Mouse (Mus musculus) heart, embryonic 11.5 days (tissue): ENCODE measurements around the gene Dnajc5g. TPM values are rescaled to one million over a fixed set of nuclear protein-coding genes. Genes with fewer than 3 reads are reported as not detected.

Experiments used
- ATAC-seq: fragments of 200-750 bp; cut with Nextera tagmentation; replicated peaks from 2 replicates; pipeline ENCODE4 v1.8.0; 2017; ENCODE audit warnings: moderate library complexity; ENCODE audit not compliant: insufficient number of reproducible peaks, low FRiP score, low TSS enrichment
- H3K27ac ChIP-seq: fragments of 300-500 bp; sonication (generic); 2 replicates; pipeline ENCODE4 v1.5.1; 2014; ENCODE audit warnings: mild to moderate bottlenecking, low read depth, low read length
- H3K27me3 ChIP-seq: fragments of 300-500 bp; sonication (generic); 2 replicates; pipeline ENCODE4 v1.6.1; 2014; ENCODE audit warnings: mild to moderate bottlenecking, low read length, mixed read lengths; ENCODE audit not compliant: control insufficient read depth, insufficient read depth
- H3K36me3 ChIP-seq: fragments of 300-500 bp; sonication (generic); 2 replicates; pipeline ENCODE4 v1.6.1; 2014; ENCODE audit warnings: mild to moderate bottlenecking, low read length, moderate library complexity, mixed read lengths; ENCODE audit not compliant: control insufficient read depth, insufficient read depth
- H3K4me1 ChIP-seq: fragments of 300-500 bp; sonication (generic); 2 replicates; pipeline ENCODE4 v1.6.1; 2014; ENCODE audit warnings: low read length; ENCODE audit not compliant: control insufficient read depth, insufficient read depth
- H3K4me2 ChIP-seq: fragments of 300-500 bp; sonication (generic); 2 replicates; pipeline ENCODE4 v1.6.1; 2014; ENCODE audit warnings: mild to moderate bottlenecking, moderate library complexity
- H3K4me3 ChIP-seq: fragments of 300-500 bp; sonication (generic); 2 replicates; pipeline ENCODE4 v1.5.1; 2014; ENCODE audit warnings: low read depth, low read length
- H3K9ac ChIP-seq: fragments of 300-500 bp; sonication (generic); 2 replicates; pipeline ENCODE4 v1.6.1; 2014; ENCODE audit warnings: mild to moderate bottlenecking, low read depth, low read length, moderate library complexity
- H3K9me3 ChIP-seq: fragments of 300-500 bp; sonication (generic); replicated peaks from 2 replicates; pipeline ENCODE4 v1.6.1; 2016; ENCODE audit warnings: low read length; ENCODE audit not compliant: control insufficient read depth
- WGBS: fragments of 180-500 bp; shearing (Covaris S2); extraction: QIAGEN DNeasy Blood & Tissue Kit; methylation state at CpG from one replicate; pipeline ENCODE4 v1.1.7; 2014; ENCODE audit not compliant: insufficient replicate concordance; 5-methylcytosine and 5-hydroxymethylcytosine counted together
- polyA plus RNA-seq: library from polyadenylated mRNA; unstranded; fragments of >200 nt; fragmentation: Nextera tagmentation; extraction: Ambion mirVana; gene quantifications from 2 replicates; pipeline ENCODE4 v1.2.1, GENCODE M21; 2014

Gene Dnajc5g
- polyA plus RNA-seq, 1 experiment from 2014 or later = not detected

DNA sequence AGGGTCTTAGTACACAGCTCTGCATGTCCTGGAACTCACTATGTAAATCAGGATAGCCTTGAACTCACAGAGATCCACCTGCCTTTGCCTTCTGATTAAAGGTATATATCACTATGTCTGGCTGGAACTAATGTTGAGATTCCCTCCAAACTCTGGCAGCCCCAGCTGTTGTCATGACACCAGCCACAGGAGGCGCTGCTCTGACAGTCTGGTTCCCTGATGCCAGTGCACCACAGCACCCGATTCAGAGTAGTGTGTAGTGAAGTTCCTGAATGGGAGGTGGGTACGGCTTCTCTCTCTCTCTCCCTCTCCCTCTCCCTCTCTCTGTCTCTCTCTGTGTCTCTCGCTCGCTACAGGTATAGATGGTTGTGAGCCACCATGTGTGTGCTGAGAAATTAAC, 23.7 kb upstream of the Dnajc5g start:
- H3K4me1 ChIP-seq = peaks cover 20% of the 10 kb centered on the region
- H3K4me2 ChIP-seq = peak overlapping the region; percentile 58
- H3K36me3 ChIP-seq = peaks cover 6% of the 10 kb centered on the region
- peak overlapping the region; percentile 23 for H3K4me3 ChIP-seq
- peak overlapping the region; percentile 39; the same call in 1 of the 2 replicates for H3K9ac ChIP-seq
- H3K9me3 ChIP-seq = no peaks in the 10 kb centered on the region
- H3K27ac ChIP-seq = peak overlapping the region; percentile 71
- H3K27me3 ChIP-seq = peaks cover 3% of the 10 kb centered on the region; the same call in 1 of the 2 replicates
- WGBS = 14% methylated on average over 5 of the region's 5 CpGs
- ATAC-seq = no peak

DNA sequence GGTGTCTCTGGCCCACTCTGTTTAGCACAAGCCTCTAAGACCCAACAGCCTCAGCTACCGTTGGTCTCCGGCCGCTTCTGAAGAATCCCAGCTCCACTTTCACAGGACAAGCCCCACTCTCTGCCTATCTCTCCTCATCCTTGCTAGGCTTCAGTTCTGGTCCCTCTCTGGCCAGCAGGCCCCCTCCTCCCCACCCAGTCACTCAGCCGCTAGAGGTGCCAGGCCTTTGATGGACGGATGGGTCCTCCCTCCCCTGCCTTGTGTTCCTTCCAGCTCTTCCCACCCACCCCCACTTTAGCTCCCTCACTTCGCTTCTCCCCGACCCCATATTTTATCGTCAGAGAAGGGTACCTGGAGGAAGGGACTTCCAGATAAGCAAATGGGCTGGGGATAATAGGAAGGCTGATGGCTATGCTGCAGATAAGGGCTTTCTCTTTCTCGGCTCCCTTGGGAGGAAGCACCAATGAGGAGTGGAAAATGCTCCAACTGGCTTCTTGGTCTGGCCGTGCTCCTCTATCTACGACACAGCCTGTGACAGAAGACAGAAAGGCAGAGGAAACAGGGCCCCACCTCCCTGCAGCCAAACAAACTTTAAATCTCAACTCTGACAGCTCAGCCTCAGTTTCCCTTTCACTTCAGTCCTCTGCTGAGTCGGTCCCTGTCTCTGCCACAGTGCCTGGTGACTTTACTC, 23.0 kb upstream of the Dnajc5g start:
- Histone ChIP-seq H3K4me1 (peaks cover 20% of the 10 kb centered on the region), H3K4me2 (peak overlapping the region; percentile 58), H3K27me3 (peaks cover 8% of the 10 kb centered on the region), H3K9ac (peak overlapping the region; percentile 39), H3K27ac (peak overlapping the region; percentile 71), H3K9me3 (no peaks in the 10 kb centered on the region), H3K4me3 (peak overlapping the region; percentile 23), H3K36me3 (peaks cover 5% of the 10 kb centered on the region; the same call in 1 of the 2 replicates)
- ATAC-seq = peak; percentile 47
- 8% methylated on average over 12 of the region's 12 CpGs for WGBS

- no peak overlapping the region; the same call in 1 of the 2 replicates for H3K9ac ChIP-seq
- WGBS = 5% methylated on average over 7 of the region's 8 CpGs
- H3K4me3 ChIP-seq = no peak overlapping the region
- no peaks in the 10 kb centered on the region; the same call in 1 of the 2 replicates for H3K36me3 ChIP-seq
- no peak for ATAC-seq
- no peak overlapping the region for H3K27ac ChIP-seq
- H3K4me1 ChIP-seq = peaks cover 20% of the 10 kb centered on the region
- H3K9me3 ChIP-seq = no peaks in the 10 kb centered on the region
- peaks cover 16% of the 10 kb centered on the region for H3K27me3 ChIP-seq
- peak overlapping the region; percentile 58 for H3K4me2 ChIP-seq
These were observed 22.1 kb upstream of the Dnajc5g start for GRCm38 (mm10) chr5:31083949-31084348.

DNA sequence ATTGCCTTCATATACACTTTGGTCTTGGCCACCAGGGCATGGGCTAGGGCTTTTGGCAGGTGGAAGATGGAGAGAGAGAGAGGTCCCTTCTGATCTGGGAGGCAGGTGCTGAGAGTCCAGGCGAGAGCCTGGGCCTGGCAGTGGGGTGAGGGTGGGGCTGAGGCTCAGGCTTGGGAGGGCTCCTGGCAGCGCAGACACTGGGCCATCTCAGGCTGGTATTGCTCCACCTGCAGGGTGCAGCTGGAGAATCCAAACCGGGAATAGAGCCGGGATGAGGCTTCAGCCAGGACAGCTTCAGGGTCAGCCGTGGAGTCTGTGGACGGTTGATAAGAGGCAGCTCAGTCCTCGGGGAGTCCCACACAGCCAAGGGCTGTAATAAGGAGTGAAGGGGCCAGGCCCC, 19.5 kb upstream of the Dnajc5g start:
- 0 out of 2 replicates have a peak overlapping the region, but pooled peaks have one; percentile 18 for H3K9ac ChIP-seq
- no peaks in the 10 kb centered on the region for H3K36me3 ChIP-seq
- ATAC-seq = no peak
- H3K4me3 ChIP-seq = no peak overlapping the region
- peaks cover 20% of the 10 kb centered on the region for H3K4me1 ChIP-seq
- peaks cover 41% of the 10 kb centered on the region for H3K27me3 ChIP-seq
- H3K27ac ChIP-seq = no peak overlapping the region
- WGBS = 13% methylated on average over 7 of the region's 7 CpGs
- H3K9me3 ChIP-seq = no peaks in the 10 kb centered on the region
- H3K4me2 ChIP-seq = no peak overlapping the region

DNA sequence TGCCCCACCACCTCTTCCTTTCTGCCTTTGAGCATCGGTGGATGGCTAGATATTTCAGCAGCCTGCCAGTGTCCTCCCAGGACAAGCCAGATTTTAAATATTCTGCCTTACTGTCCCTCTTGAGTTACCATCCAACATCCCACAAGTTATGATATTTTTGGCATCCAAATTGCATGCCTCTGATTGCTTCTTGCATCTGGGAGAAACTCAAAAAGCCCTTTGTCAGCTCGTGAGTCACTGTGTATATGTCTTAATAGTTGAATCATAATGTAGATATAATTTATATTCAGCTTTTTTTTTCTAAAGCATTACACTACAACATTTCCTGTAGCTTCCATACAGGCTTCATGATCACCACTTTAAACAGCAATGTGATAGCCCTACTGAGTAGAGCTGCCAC, 19.0 kb upstream of the Dnajc5g start:
- no peak for ATAC-seq
- H3K9ac ChIP-seq = no peak overlapping the region
- 78% methylated on average over 2 of the region's 2 CpGs for WGBS
- no peak overlapping the region for H3K4me2 ChIP-seq
- H3K4me1 ChIP-seq = peaks cover 20% of the 10 kb centered on the region
- H3K9me3 ChIP-seq = no peaks in the 10 kb centered on the region
- H3K4me3 ChIP-seq = no peak overlapping the region
- no peaks in the 10 kb centered on the region for H3K36me3 ChIP-seq
- no peak overlapping the region for H3K27ac ChIP-seq
- H3K27me3 ChIP-seq = peaks cover 47% of the 10 kb centered on the region

DNA sequence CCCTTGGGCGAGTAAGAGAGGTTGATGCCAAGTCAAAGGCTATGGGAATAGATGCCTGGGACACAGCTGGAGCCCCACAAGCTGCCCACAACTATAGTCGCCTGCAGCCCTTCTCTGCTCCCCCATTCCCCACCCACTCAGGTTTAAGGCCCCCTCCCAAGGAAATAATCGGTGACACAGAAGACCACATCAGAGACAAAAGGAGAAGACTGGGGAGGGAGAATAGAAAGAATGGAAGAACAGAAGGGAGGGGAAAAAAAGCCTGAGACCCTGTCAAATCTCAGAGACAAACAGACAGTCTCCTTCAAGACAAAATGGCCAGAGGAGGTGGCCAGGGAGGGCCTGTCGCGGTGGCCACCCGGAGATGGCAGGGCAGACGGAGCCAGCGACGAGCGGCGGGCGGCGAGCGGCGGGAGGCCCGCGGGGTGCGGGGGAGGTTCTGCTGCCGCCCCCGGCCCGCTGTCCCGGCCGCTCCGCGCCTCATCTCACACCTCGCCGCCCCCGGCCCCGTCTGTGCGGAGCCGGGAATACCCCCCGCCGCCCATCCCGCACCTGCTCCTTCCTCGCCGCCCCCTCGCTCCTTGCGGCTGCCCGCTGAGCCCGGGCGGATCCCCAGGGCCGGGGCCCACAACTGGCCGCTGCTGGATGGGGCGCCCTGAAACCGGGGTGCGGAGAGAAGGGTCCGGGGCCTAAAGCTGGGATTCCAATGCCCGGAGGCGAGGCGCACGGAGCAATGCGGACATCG, 13.7 kb upstream of the Dnajc5g start:
- Histone ChIP-seq H3K4me3 (peak overlapping the region; percentile 44), H3K4me2 (peak overlapping the region; percentile 69), H3K27me3 (peaks cover 90% of the 10 kb centered on the region), H3K9me3 (no peaks in the 10 kb centered on the region), H3K36me3 (no peaks in the 10 kb centered on the region), H3K4me1 (peaks cover 15% of the 10 kb centered on the region), H3K9ac (peak overlapping the region; percentile 28; the same call in 1 of the 2 replicates), H3K27ac (no peak overlapping the region)
- no peak for ATAC-seq
- WGBS = 3% methylated on average over 44 of the region's 53 CpGs

GRCm38 (mm10) chr5:31093151-31094041, 12.7 kb upstream of the Dnajc5g start:
- Histone ChIP-seq H3K4me3 (peak overlapping the region; percentile 44), H3K4me2 (peak overlapping the region; percentile 69), H3K27me3 (peaks cover 83% of the 10 kb centered on the region), H3K4me1 (peaks cover 15% of the 10 kb centered on the region), H3K9ac (no peak overlapping the region; the same call in 1 of the 2 replicates), H3K27ac (no peak overlapping the region), H3K9me3 (no peaks in the 10 kb centered on the region), H3K36me3 (no peaks in the 10 kb centered on the region)
- ATAC-seq = no peak
- under 1% methylated on average over 41 of the region's 54 CpGs for WGBS

DNA sequence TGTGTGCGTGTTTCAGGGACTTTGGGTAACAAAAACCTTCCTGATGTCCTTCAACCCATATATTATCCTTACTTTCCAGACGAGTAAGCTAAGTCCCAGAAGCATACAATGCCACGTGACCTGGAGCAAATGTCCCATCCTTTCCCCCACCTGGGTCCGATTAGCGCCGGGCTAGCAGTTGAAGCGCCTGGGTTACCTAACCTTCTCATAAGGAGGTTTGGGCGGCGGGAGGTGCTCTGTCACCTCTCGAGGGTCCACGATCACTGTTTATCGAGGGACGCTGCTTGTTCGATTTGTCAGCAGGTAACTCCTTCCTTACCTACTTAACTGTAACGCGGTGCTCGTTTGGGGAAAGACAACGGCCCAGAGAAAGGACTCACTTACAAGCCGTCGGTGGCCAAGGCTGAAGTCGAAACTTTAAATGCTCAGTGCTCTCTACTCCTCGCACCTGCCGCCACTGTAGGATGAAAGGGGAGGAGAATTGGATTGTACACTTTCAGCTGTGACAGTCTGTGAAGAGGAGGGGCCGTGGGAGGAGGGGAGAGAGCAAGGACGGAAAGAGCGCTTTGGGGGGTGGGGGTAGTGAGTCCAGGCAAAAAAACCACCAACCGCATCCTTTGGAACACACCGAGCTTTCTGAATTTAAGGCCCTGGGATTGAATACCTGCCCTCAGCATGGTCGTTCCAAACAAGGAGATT, 11.8 kb upstream of the Dnajc5g start:
- no peak for ATAC-seq
- Histone ChIP-seq H3K4me1 (peaks cover 15% of the 10 kb centered on the region), H3K4me2 (peak overlapping the region; percentile 66), H3K9me3 (no peaks in the 10 kb centered on the region), H3K36me3 (no peaks in the 10 kb centered on the region), H3K27me3 (peaks cover 77% of the 10 kb centered on the region), H3K9ac (no peak overlapping the region), H3K27ac (no peak overlapping the region), H3K4me3 (peak overlapping the region; percentile 33)
- 1% methylated on average over 29 of the region's 29 CpGs for WGBS
